Mouse (Mus musculus) kidney, adult 18-20 months (tissue): ENCODE measurements at regions not wholly inside any gene's neighbourhood (a gene's known extent, or its start where the extent isn't known, plus 50 kb on each side); places are given as distances from the start of the nearest gene placed in this dataset.
A peak's percentile ranks its signal among the peaks of the same experiment; 100 is the strongest.
"Not testable (repeated sequence)": the region's sequence is repeated elsewhere in the genome, so short reads cannot be mapped to it uniquely, and the experiment has no call there.

Experiments used
- DNase-seq: peaks from one replicate; pipeline ENCODE4 v3.0.0; 2021

- no peak for DNase-seq
These were observed 667.4 kb upstream of the Igfbp7 start for GRCm38 (mm10) chr5:78075203-78075602.

DNA sequence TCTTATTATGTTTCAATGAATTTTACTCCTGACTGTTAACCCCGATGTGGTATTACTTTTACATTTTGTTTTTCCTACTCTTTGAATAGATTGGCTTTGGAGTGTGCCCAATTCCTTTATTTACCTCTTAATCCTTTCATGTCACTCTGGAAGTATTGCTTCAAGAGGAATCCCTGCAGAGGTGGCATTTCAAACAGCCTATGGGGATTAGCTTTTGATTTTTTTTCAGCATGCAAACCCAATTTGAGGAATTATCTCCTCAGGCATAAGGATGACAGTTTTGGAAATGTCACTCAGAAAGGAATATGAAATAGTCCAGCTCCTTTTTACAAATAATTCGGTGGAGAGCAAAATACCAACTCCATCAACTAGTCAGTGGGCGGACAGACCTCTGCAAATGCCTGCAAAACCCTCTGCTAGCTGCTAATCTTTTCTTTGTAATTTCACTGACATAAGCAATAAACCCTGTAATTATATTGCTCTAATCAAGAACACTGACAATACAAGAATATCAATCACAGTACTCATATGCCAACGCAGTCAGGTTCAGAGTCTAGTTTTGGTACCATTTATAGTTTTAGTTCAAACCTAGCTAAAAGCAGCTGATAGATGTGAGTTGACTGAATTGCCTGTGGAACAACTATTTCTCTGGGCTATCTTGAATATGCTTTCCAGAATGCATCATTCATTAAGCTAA lies 624.9 kb upstream of the Igfbp7 start:
- no peak for DNase-seq

DNA sequence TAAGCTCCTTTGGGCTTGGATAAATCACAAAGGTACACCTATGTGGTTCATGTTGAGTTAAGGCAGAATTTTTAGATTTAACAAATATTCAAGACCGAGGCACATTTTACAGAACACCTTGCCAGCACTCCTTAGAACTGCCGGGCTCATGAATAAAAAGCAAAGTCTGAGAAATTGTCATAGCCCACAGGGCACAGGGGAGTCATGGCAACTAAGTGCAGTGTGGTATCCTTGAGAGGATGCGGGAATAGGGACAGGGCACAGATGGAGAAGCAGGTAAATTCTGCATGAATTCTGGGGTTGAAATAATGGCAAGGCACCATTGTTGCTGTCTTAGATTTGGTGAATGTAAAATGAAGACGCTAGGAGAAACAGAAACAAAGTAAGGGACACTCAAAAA lies 609.7 kb upstream of the Igfbp7 start:
- DNase-seq = no peak

GRCm38 (mm10) chr5:77986449-77987047 lies 578.7 kb upstream of the Igfbp7 start:
- DNase-seq = no peak

GRCm38 (mm10) chr5:77985269-77985668 lies 577.4 kb upstream of the Igfbp7 start:
- no peak for DNase-seq

- DNase-seq = not testable (repeated sequence)
These were observed 532.2 kb upstream of the Igfbp7 start for GRCm38 (mm10) chr5:77940021-77940420.

DNA sequence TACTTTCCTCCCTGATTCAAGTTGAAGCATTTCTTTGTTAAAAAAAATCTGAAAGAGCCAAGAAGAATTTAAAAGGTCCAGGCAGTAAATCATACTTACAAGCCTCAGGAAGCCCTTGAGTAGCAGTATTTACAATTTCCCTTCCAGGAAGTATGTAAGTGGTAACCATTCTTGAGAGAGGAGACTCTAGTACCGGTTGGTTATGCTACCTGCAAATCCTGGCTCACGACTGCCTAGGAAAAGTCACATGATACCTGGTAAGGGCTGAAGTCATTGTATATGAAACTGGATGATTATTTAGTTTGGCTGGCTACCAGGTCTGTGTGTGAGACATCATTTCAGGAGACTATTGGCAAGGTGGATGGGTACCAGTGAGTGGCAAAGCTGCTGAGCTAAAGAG lies 524.0 kb upstream of the Igfbp7 start:
- no peak for DNase-seq

- no peak for DNase-seq
These were observed 513.3 kb upstream of the Igfbp7 start for GRCm38 (mm10) chr5:77921186-77921585.

- no peak for DNase-seq
These were observed 509.3 kb upstream of the Igfbp7 start for GRCm38 (mm10) chr5:77917086-77917676.

DNA sequence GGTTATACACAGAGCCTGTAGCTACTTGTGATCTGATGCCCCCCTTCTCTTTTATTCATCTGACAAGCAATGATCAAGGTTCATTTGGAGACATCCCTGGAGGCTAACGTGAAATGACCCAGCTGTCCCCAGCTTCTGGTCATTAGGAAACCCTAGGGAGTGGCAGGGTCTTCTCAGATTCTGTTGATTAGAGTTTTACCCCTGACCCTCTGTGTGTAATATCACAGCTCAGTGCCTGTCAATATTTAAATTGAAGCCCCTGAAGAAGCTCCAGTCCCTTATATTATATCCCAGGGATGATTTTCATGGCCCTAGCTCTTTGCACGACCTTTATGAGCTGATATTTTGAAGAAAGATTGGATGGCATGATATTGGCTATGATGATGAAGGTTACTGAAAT lies 508.5 kb upstream of the Igfbp7 start:
- DNase-seq = no peak

DNA sequence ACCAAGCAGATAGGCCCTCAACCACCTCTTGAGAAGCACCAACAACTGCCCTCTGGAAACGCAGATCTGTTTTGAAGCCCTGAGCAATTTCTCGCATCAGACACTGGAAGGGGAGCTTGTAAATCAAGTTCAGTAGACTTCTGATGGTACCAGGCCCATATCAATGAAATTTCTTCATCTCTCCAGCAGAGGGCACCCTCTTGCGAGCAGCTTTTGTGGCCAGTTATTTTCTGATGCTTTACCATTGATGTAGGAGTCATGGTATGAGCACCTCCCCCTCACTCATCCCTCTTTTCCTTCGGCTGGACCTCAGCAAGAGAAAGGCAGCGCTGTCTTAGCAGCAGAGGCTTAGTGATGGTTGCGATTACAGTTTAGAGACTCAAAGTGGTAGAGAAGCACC lies 501.4 kb upstream of the Igfbp7 start:
- peak; percentile 3 for DNase-seq

- DNase-seq = not testable (repeated sequence)
These were observed 484.2 kb upstream of the Igfbp7 start for GRCm38 (mm10) chr5:77892024-77892423.

DNA sequence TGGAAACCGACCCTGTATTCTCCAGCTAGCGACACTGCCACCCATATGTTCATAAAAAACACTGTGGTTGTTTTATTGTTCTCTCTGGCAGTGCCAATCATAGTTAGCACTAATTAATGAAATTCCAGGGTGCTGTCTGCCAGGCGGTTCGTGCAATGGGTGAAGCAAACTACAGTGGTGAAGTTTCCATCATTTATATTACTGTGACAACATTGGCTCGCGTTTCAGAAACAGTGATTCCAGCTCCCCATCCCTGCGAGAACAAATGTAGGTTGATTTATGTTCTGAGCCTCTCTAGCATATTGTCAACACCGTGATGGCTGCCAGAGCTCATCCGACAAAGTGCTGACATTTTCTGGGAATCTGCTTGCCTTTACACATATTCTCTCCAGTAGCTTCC lies 480.7 kb upstream of the Igfbp7 start:
- no peak for DNase-seq

DNA sequence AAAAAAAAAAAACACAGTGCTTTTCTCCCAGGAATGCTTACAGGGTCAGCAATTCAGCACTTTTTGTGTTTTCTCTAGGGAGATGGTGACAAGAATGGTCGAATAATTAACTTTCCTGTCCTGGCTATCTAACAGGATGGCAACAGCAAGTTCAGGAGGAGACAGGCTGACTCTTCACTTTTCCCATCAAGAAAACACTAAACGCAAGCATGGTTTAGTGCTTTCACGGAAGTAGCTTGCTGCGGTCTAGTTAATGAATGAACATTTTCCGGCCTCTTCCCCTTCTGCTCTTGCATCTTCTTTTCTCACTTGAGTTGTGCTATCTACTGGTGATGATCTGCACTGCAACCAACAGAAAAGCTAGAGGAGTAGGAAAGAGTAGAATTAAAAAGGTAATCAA lies 463.6 kb upstream of the Igfbp7 start:
- peak; percentile 3 for DNase-seq

DNA sequence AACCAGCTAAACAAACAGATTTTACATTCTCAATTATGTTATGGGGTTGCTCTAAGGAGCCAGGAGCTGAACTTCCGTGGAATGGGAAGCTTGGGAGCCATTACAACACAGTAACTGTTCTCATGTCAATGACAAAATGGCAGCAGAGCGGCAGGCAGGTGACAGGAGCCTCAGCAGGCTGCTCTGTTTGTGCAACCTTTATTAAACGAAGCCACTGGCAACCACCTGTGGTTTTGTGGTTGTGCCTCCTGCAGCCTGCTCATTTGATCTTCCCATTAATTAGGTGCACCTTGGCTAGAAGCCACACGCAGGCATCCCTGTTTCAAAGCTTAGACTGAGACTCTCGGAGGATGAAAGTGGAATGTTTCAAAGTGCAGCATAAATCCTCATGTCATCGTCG lies 457.5 kb upstream of the Igfbp7 start:
- DNase-seq = no peak

DNA sequence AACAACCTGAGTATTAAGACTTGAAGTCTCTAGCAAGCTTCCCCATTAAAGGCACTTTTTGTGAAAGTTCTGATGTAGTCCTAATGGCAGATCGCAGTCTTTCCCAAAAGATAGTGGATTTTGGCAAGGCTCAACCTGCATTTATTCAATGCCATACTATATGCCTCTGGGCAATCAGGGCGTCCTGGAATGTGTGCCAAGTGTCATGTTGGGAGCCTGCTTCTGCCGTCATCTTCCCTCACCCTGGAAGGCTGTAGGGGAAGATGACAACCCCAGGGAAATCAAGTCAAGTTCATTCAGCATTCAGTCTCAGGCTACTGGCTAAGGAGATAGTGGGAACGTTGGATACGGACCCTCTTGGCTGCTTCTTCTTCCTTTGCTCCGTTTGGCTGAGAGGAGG lies 447.4 kb upstream of the Igfbp7 start:
- no peak for DNase-seq

GRCm38 (mm10) chr5:77853999-77854784 lies 446.4 kb upstream of the Igfbp7 start:
- no peak for DNase-seq

- no peak for DNase-seq
These were observed 443.8 kb upstream of the Igfbp7 start for GRCm38 (mm10) chr5:77851645-77852044.

GRCm38 (mm10) chr5:77838186-77839097 lies 430.6 kb upstream of the Igfbp7 start:
- no peak for DNase-seq

- no peak for DNase-seq
These were observed 420.1 kb upstream of the Igfbp7 start for GRCm38 (mm10) chr5:77827971-77828370.

DNA sequence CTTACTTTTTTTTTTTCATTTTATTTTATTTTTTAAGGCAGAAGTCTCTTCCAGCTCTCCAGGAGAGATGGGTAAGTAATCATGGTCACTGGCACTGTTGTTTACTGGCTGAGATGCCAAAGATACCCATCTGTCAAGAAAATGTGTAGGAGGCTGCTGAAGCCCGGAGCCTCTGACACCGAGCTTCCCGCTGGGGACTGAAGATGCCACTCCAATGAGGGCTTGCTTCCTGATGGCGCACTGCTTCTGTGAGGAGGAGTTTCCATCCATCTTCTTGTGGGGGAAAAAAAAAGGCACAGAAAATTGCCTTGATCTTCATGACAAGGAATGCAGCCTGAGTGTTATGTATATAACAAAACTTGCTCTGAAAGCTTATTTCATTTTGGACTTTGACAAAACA lies 418.2 kb upstream of the Igfbp7 start:
- DNase-seq = no peak

DNA sequence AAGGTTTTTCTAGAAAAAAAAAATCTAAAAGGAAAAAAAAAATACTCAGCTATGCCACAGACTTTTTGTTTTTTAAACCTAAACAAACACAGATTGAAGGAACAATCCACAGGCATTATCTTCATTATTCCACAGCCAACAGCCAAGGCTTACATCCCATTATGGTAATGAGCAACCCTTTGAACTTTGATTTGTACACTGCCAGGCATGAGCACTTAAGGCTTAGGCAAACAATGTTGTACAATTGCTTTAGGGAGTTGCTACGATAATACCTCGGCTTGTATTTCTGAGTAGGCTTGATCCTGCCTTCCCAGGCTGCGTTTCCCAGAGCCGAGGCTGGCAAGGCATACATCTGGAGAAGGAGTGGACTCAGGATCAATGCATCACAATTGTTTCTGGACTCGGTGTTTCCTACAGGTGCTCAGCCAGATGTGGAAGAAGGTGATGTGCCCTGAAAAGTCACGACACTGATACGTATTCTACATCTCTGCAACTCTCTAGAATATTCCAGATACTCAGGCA lies 409.0 kb upstream of the Igfbp7 start:
- DNase-seq = no peak
